Mouse (Mus musculus) MEL (cell line): Measurements from ENCODE around the gene Thsd7a. TPM values are rescaled to one million over a fixed set of nuclear protein-coding genes. Genes with fewer than 3 reads are reported as not detected.

Source experiments
- DNase-seq: peaks from one replicate; pipeline ENCODE4 v3.0.0; 2011; ENCODE audit warnings: low read depth, low spot score
- H3K27ac ChIP-seq: 2 replicates; pipeline ENCODE4 v1.5.1; 2012; ENCODE audit warnings: low read depth, mild to moderate bottlenecking, control low read depth, low read length, moderate library complexity; ENCODE audit not compliant: control insufficient read depth
- H3K27me3 ChIP-seq, 2 experiments: fragments of 150-350 bp in 1 of 2; sonication (generic) in 1 of 2; 2 replicates each; pipeline ENCODE4 v1.6.1; 2012; ENCODE audit warnings: low read length in 2 of 2, mild to moderate bottlenecking in 2 of 2, improper control_type of control experiment in 1 of 2, moderate library complexity in 1 of 2; ENCODE audit not compliant: insufficient read depth in 2 of 2, control insufficient read depth in 1 of 2
- H3K36me3 ChIP-seq, 2 experiments: 2 replicates each; pipeline ENCODE4 v1.6.1; 2012 to 2014; ENCODE audit warnings: low read length in 2 of 2, improper control_type of control experiment in 1 of 2, inconsistent platforms in 1 of 2, mild to moderate bottlenecking in 1 of 2; ENCODE audit not compliant: insufficient read depth in 2 of 2, control insufficient read depth in 1 of 2
- H3K4me1 ChIP-seq, 2 experiments: fragments of 150-350 bp in 1 of 2; sonication (generic) in 1 of 2; 2 replicates each; pipeline ENCODE4 v1.6.1; 2012; ENCODE audit warnings: low read length in 2 of 2, improper control_type of control experiment in 1 of 2, mild to moderate bottlenecking in 1 of 2; ENCODE audit not compliant: insufficient read depth in 2 of 2, control insufficient read depth in 1 of 2
- H3K4me3 ChIP-seq, 2 experiments: fragments of 150-350 bp in 1 of 2; sonication (generic) in 1 of 2; 2 replicates each; pipeline ENCODE4 v1.5.1; 2012; ENCODE audit warnings: low read depth in 2 of 2, low read length in 2 of 2, mild to moderate bottlenecking in 2 of 2, moderate library complexity in 2 of 2, control low read depth in 1 of 2, improper control_type of control experiment in 1 of 2; ENCODE audit not compliant: control insufficient read depth in 1 of 2, insufficient read depth in 1 of 2
- H3K79me2 ChIP-seq: 2 replicates; pipeline ENCODE4 v1.6.1; 2012; ENCODE audit warnings: mild to moderate bottlenecking, low read length, moderate library complexity; ENCODE audit not compliant: control insufficient read depth, poor library complexity, insufficient read depth
- H3K9ac ChIP-seq: 2 replicates; pipeline ENCODE4 v1.6.1; 2012; ENCODE audit warnings: low read depth, mild to moderate bottlenecking, control low read depth, low read length, moderate library complexity; ENCODE audit not compliant: control insufficient read depth, poor library complexity, severe bottlenecking
- H3K9me3 ChIP-seq: fragments of 150-350 bp; sonication (generic); replicated peaks from 2 replicates; pipeline ENCODE4 v1.6.1; 2012; ENCODE audit warnings: mild to moderate bottlenecking, low read length, improper control_type of control experiment, moderate library complexity; ENCODE audit not compliant: insufficient read depth
- BHLHE40 ChIP-seq: IDR thresholded peaks from 2 replicates; pipeline ENCODE4 v1.6.1; 2012; ENCODE audit warnings: low read depth, mild to moderate bottlenecking, inconsistent platforms, low read length, improper control_type of control experiment, borderline replicate concordance
- CHD1 ChIP-seq: IDR thresholded peaks from 2 replicates; pipeline ENCODE4 v1.6.1; 2012; ENCODE audit warnings: low read depth, mild to moderate bottlenecking, inconsistent platforms, low read length, improper control_type of control experiment
- CHD2 ChIP-seq: IDR thresholded peaks from 2 replicates; pipeline ENCODE4 v1.6.1; 2011; ENCODE audit warnings: low read length, improper control_type of control experiment
- E2F4 ChIP-seq: IDR thresholded peaks from 2 replicates; pipeline ENCODE4 v1.6.1; 2011; ENCODE audit warnings: low read depth, low read length, improper control_type of control experiment, borderline replicate concordance
- ELF1 ChIP-seq: IDR thresholded peaks from 2 replicates; pipeline ENCODE4 v1.6.1; 2014; ENCODE audit warnings: low read depth, mild to moderate bottlenecking, inconsistent platforms, low read length, improper control_type of control experiment, moderate library complexity
- ETS1 ChIP-seq: IDR thresholded peaks from 2 replicates; pipeline ENCODE4 v1.6.1; 2012; ENCODE audit warnings: low read depth, mild to moderate bottlenecking, inconsistent platforms, low read length, improper control_type of control experiment, moderate library complexity
- GABPA ChIP-seq: IDR thresholded peaks from 2 replicates; pipeline ENCODE4 v1.6.1; 2012; ENCODE audit warnings: low read depth, mild to moderate bottlenecking, inconsistent platforms, low read length, improper control_type of control experiment, moderate library complexity
- GATA1 ChIP-seq: IDR thresholded peaks from 2 replicates; pipeline ENCODE4 v1.6.1; 2011; ENCODE audit warnings: low read depth, low read length, improper control_type of control experiment
- HCFC1 ChIP-seq: IDR thresholded peaks from 2 replicates; pipeline ENCODE4 v1.6.1; 2012; ENCODE audit warnings: low read depth, mild to moderate bottlenecking, inconsistent platforms, low read length, improper control_type of control experiment, moderate library complexity
- JUND ChIP-seq: IDR thresholded peaks from 2 replicates; pipeline ENCODE4 v1.6.1; 2011; ENCODE audit warnings: low read depth, mild to moderate bottlenecking, improper control_type of control experiment, low read length
- KAT2A ChIP-seq: conservative IDR thresholded peaks from 2 replicates; pipeline ENCODE4 v1.6.1; 2012; ENCODE audit warnings: low read depth, low read length, improper control_type of control experiment, inconsistent platforms
- MEF2A ChIP-seq: IDR thresholded peaks from 2 replicates; pipeline ENCODE4 v1.6.1; 2014; ENCODE audit warnings: low read depth, mild to moderate bottlenecking, inconsistent platforms, low read length, improper control_type of control experiment; ENCODE audit not compliant: poor library complexity, insufficient replicate concordance, severe bottlenecking; ENCODE audit errors: extremely low read depth
- MYB ChIP-seq: IDR thresholded peaks from 2 replicates; pipeline ENCODE4 v1.6.1; 2011; ENCODE audit warnings: mild to moderate bottlenecking, low read depth, low read length, improper control_type of control experiment
- POLR2A ChIP-seq, 2 experiments: IDR thresholded peaks; 2 replicates each; pipeline ENCODE4 v1.6.1; 2011 to 2012; ENCODE audit warnings: low read length in 2 of 2, mild to moderate bottlenecking in 2 of 2, control low read depth in 1 of 2, improper control_type of control experiment in 1 of 2, low read depth in 1 of 2, moderate library complexity in 1 of 2; ENCODE audit not compliant: control insufficient read depth in 1 of 2, insufficient read depth in 1 of 2, poor library complexity in 1 of 2
- POLR2AphosphoS5 ChIP-seq: IDR thresholded peaks from 2 replicates; pipeline ENCODE4 v1.6.1; 2012; ENCODE audit warnings: low read depth, borderline replicate concordance, mild to moderate bottlenecking, inconsistent platforms, low read length, moderate library complexity, mixed read lengths
- RAD21 ChIP-seq: IDR thresholded peaks from 2 replicates; pipeline ENCODE4 v1.6.1; 2011; ENCODE audit warnings: mild to moderate bottlenecking, low read depth, low read length, improper control_type of control experiment
- RCOR1 ChIP-seq: IDR thresholded peaks from 2 replicates; pipeline ENCODE4 v1.6.1; 2012; ENCODE audit warnings: low read depth, mild to moderate bottlenecking, inconsistent platforms, low read length, improper control_type of control experiment
- SIN3A ChIP-seq: IDR thresholded peaks from 2 replicates; pipeline ENCODE4 v1.6.1; 2012; ENCODE audit warnings: low read length, improper control_type of control experiment, inconsistent platforms
- SMC3 ChIP-seq: IDR thresholded peaks from 2 replicates; pipeline ENCODE4 v1.6.1; 2011; ENCODE audit warnings: low read depth, low read length, improper control_type of control experiment
- TAL1 ChIP-seq: IDR thresholded peaks from 2 replicates; pipeline ENCODE4 v1.6.1; 2012; ENCODE audit warnings: mild to moderate bottlenecking, inconsistent platforms, low read length, moderate library complexity, mixed read lengths
- TBP ChIP-seq: IDR thresholded peaks from 2 replicates; pipeline ENCODE4 v1.8.0; 2011; ENCODE audit warnings: low read depth, low read length, improper control_type of control experiment
- USF1 ChIP-seq: IDR thresholded peaks from 2 replicates; pipeline ENCODE4 v1.6.1; 2014; ENCODE audit warnings: low read depth, mild to moderate bottlenecking, inconsistent platforms, low read length, improper control_type of control experiment, moderate library complexity
- ZC3H11A ChIP-seq: IDR thresholded peaks from 2 replicates; pipeline ENCODE4 v1.6.1; 2012; ENCODE audit warnings: low read depth, mild to moderate bottlenecking, inconsistent platforms, low read length, improper control_type of control experiment
- ZMIZ1 ChIP-seq: IDR thresholded peaks from 2 replicates; pipeline ENCODE4 v1.6.1; 2012; ENCODE audit warnings: low read depth, mild to moderate bottlenecking, inconsistent platforms, low read length, improper control_type of control experiment, moderate library complexity
- polyA plus RNA-seq, 2 experiments: library from polyadenylated mRNA; stranded (reverse) in 1 of 2; unstranded in 1 of 2; fragments of >175 nt in 1 of 2; fragments of >200 nt in 1 of 2; gene quantifications; 2 replicates each; pipeline versions ENCODE4 v1.2.1 to v1.2.4; 2012; ENCODE audit warnings: low replicate concordance in 2 of 2, low read depth in 1 of 2; ENCODE audit not compliant: insufficient read length in 2 of 2, insufficient read depth in 1 of 2, missing spikeins in 1 of 2
- total RNA-seq: library from RNA; depleted of rRNA; stranded (reverse); fragments of 300-350 nt; gene quantifications from 2 replicates; pipeline ENCODE4 v1.2.3, GENCODE M21; 2012

The Thsd7a gene
- total and polyA plus RNA-seq, 3 experiments = not detected

DNA sequence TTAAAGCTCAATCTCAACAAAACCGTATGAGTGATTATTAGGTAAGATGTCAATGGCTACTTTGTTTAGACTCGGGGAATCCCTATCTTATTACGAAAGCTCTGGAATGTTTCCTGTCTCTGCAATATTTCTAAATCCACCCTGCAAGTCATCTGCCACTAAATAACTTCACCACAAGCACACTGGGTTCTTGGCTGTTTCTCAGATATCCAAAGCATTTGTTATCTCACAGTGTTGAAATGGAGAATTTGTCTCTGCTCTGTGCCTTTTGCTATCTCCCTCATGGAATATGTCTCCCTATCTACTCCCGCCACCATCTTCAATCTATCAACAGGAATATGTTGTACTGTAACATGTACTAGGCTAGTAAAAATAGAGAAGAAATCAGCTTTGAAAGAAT, 290.4 kb downstream of the Thsd7a start:
- TF ChIP-seq RCOR1 (no peak), GATA1 (no peak), POLR2A (IDR thresholded peaks at IDR 0.05; ENCODE audit: control insufficient read depth in 1 of 2, insufficient read depth in 1 of 2, low read depth in 1 of 2, low read length in 2 of 2, poor library complexity in 1 of 2) (no peak), E2F4 (no peak), POLR2AphosphoS5 (no peak), USF1 (no peak), RAD21 (no peak), ETS1 (no peak), HCFC1 (no peak), ZMIZ1 (no peak), TBP (no peak), GABPA (no peak)
- Histone ChIP-seq H3K36me3 (no peaks in the 10 kb centered on the region), H3K4me3 (no peak overlapping the region), H3K27ac (no peak overlapping the region), H3K4me1 (no peaks in the 10 kb centered on the region), H3K79me2 (no peaks in the 10 kb centered on the region), H3K9me3 (no peaks in the 10 kb centered on the region), H3K27me3 (no peaks in the 10 kb centered on the region), H3K9ac (no peak overlapping the region)
- no peak for DNase-seq

DNA sequence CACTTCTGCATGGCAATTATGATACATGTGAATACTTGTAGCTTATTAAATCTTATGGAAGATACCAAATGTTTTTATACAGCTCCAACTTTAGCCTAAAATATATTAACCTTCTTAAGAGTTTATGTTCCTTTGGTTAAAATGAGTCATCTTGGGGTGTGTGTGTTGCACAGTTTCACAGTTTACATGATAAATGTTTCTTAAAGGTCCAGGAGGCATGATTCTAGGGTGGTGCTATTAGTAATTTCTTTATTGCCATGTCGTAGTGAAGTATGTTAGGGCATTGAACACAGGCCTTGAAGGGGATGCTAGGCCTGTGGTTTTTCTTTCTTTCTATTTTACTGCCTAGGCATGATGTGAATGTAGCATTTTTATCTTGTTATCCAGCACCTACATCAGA, 291.8 kb downstream of the Thsd7a start:
- no peak for DNase-seq

DNA sequence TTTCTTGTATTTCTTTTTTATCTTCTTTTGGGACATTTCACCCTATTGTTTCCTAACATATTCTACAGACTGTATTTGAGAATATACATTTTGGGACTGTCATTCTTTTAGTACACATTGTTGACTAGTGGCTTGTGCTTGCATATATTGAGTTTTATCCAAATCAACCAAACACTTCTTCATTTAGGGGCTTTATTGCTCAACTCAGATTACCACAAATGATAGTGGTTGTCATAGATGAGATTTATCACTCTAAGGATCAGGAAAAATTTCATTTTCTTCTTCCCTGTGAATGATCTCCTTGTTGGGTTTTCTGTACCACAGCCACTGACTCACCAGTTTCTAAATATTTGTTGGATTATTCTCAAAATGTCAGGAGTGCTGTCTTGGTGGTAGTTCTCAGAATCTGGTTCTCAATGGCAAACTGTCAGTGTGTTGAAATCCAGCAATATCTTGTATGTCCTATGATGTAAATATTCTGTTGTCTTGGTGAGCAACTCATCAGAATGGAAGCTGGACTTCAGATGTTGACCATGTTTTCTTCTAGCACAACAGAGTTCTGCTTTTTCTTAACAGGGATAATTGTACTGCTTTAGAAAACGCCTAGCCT, 294.2 kb downstream of the Thsd7a start:
- DNase-seq = no peak
- TF ChIP-seq TAL1 = no peak
- no peak for TF ChIP-seq ELF1
- TF ChIP-seq TBP = no peak
- no peak for TF ChIP-seq MYB
- TF ChIP-seq CHD2 = no peak
- no peak for TF ChIP-seq SMC3
- TF ChIP-seq KAT2A = no peak
- TF ChIP-seq BHLHE40 = no peak
- no peak for TF ChIP-seq CHD1
- TF ChIP-seq ZC3H11A = no peak

More for the DNA sequence above, 291.8 kb downstream of the Thsd7a start:
- Histone ChIP-seq H3K27ac (no peak overlapping the region), H3K4me3 (no peak overlapping the region), H3K27me3 (no peaks in the 10 kb centered on the region), H3K9me3 (no peaks in the 10 kb centered on the region), H3K9ac (no peak overlapping the region), H3K4me1 (no peaks in the 10 kb centered on the region), H3K36me3 (no peaks in the 10 kb centered on the region), H3K79me2 (no peaks in the 10 kb centered on the region)
- TF ChIP-seq USF1 = no peak
- no peak for TF ChIP-seq HCFC1
- no peak for TF ChIP-seq SIN3A
- no peak for TF ChIP-seq JUND
- no peak for TF ChIP-seq ELF1
- no peak for TF ChIP-seq ZMIZ1
- no peak for TF ChIP-seq MEF2A
- no peak for TF ChIP-seq POLR2A (IDR thresholded peaks at IDR 0.05; ENCODE audit: control insufficient read depth in 1 of 2, insufficient read depth in 1 of 2, low read depth in 1 of 2, low read length in 2 of 2, poor library complexity in 1 of 2)

More for the DNA sequence above, 294.2 kb downstream of the Thsd7a start:
- Histone ChIP-seq H3K4me3 (no peak overlapping the region), H3K36me3 (no peaks in the 10 kb centered on the region), H3K79me2 (no peaks in the 10 kb centered on the region), H3K27me3 (no peaks in the 10 kb centered on the region), H3K9ac (no peak overlapping the region), H3K9me3 (no peaks in the 10 kb centered on the region), H3K4me1 (no peaks in the 10 kb centered on the region), H3K27ac (no peak overlapping the region)
